Mouse (Mus musculus): ENCODE results near the gene 4930513O06Rik. TPM values are rescaled to one million over a fixed set of nuclear protein-coding genes. Genes with fewer than 3 reads are reported as not detected.
A peak's percentile ranks its signal among the peaks of the same experiment; 100 is the strongest.

Gene 4930513O06Rik
- polyA plus RNA-seq (2012; rRNA removed) = not detected in 2 replicates
- polyA plus RNA-seq (2014; fragmentation: Nextera tagmentation; extraction: Ambion mirVana) = not detected in 2 replicates

DNA sequence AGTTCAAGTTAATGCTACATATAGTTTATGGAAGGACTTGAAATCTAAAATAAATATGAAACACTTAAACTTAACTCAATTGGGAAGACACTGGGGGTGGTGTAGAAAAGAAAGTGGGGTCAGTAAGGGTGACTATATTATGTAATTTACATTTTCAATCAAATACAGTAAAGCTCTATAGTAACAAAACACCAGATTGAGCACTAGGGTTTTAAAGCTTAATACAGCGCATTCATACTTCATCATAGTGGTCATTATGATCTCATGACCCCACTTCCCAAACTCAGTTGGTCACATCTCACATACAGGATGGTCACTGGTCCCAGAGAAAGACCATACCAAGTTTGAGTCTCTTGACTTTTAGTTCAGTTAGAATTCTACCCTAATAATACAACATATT, at the start of gene 4930513O06Rik:
4930513O06Rik (plus strand) TSS at position 301 of the 400 bp plus-strand sequence.
- no peak within 1 kb of the TSS for H3K4me2 ChIP-seq (replicated peaks; ENCODE audit: low read depth, low read length, severe bottlenecking)
- H3K36me3 ChIP-seq (ENCODE audit: control insufficient read depth, insufficient read depth, low read length) = no peaks in the 10 kb centered on the region
- no peak within 1 kb of the TSS for H3K27ac ChIP-seq (replicated peaks; ENCODE audit: low read depth, low read length)
- no peaks in the 10 kb centered on the region for H3K9me3 ChIP-seq (ENCODE audit: control insufficient read depth, low read length)
- H3K9ac ChIP-seq (ENCODE audit: low read depth, low read length, severe bottlenecking) = no peak within 1 kb of the TSS
- no peaks in the 10 kb centered on the region for H3K4me1 ChIP-seq (ENCODE audit: control insufficient read depth, insufficient read depth, low read length)
- TF ChIP-seq POLR2A (IDR thresholded peaks at IDR 0.05; ENCODE audit: borderline replicate concordance, extremely low read depth, insufficient read depth, insufficient read length) = no peak
- ATAC-seq (ENCODE audit: low FRiP score, low read depth) (no peak), DNase-seq (ENCODE audit: low spot score) (no peak)
- 100% methylated on average over 1 of the region's 1 CpGs for WGBS
- no peak within 1 kb of the TSS for H3K4me3 ChIP-seq (replicated peaks; ENCODE audit: low read length)
- H3K27me3 ChIP-seq (ENCODE audit: control insufficient read depth, insufficient read depth, low read length) = no peaks in the 10 kb centered on the region

DNA sequence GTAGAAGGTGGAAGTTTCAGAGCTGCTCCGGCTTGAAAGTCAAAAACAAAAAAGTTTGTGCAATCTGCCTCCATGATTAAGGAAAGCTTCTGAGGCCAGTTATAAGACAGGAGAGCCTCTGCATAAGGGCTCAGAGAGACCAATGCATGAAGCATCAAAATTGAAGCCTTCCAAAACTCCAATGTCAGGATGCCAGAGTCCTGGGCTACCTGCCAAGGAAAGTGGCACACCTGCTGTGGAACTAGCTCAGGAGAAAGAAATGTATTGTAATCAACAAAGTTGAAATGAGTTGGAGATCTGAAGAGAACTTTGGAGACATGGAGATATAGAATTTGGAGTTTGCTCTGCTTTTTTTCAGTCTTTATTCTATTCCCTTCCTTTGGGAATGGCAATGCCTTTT, 48.4 kb upstream of the 4930513O06Rik start:
- no peaks in the 10 kb centered on the region for H3K36me3 ChIP-seq (ENCODE audit: control insufficient read depth, insufficient read depth, low read length)
- H3K9me3 ChIP-seq (ENCODE audit: control insufficient read depth, low read length) = no peaks in the 10 kb centered on the region
- H3K4me2 ChIP-seq (replicated peaks; ENCODE audit: low read depth, low read length, severe bottlenecking) = no peak overlapping the region
- WGBS = 85% methylated on average over 1 of the region's 1 CpGs
- no peak for TF ChIP-seq POLR2A (IDR thresholded peaks at IDR 0.05; ENCODE audit: borderline replicate concordance, extremely low read depth, insufficient read depth, insufficient read length)
- no peaks in the 10 kb centered on the region for H3K27me3 ChIP-seq (ENCODE audit: control insufficient read depth, insufficient read depth, low read length)
- DNase-seq (ENCODE audit: low spot score) = no peak
- no peak overlapping the region for H3K9ac ChIP-seq (ENCODE audit: low read depth, low read length, severe bottlenecking)
- no peak for ATAC-seq (ENCODE audit: low FRiP score, low read depth)
- H3K4me3 ChIP-seq (replicated peaks; ENCODE audit: low read length) = no peak overlapping the region
- no peaks in the 10 kb centered on the region for H3K4me1 ChIP-seq (ENCODE audit: control insufficient read depth, insufficient read depth, low read length)
- no peak overlapping the region for H3K27ac ChIP-seq (replicated peaks; ENCODE audit: low read depth, low read length)

DNA sequence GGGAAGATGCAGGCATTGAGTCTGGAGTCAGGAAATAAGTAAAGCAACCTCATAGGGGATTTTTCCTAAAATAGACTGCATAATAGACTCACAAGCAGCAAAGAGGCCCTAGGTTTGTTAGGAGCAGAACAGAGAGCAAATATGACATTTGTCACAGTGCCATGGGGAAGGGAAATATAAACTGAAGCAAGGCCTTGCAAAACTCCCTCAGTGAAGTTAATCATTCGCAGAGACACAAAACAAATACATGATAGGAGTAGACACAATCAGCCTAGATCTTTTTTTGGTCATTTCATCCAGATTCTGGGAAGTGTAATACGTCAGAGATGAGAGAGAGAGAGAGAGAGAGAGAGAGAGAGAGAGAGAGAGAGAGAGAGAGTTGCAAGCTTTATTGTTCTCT, 46.7 kb upstream of the 4930513O06Rik start:
- ATAC-seq (ENCODE audit: low FRiP score, low read depth) = no peak
- Histone ChIP-seq H3K27me3 (ENCODE audit: control insufficient read depth, insufficient read depth, low read length) (no peaks in the 10 kb centered on the region), H3K4me1 (ENCODE audit: control insufficient read depth, insufficient read depth, low read length) (no peaks in the 10 kb centered on the region), H3K4me2 (replicated peaks; ENCODE audit: low read depth, low read length, severe bottlenecking) (no peak overlapping the region), H3K4me3 (replicated peaks; ENCODE audit: low read length) (no peak overlapping the region), H3K27ac (replicated peaks; ENCODE audit: low read depth, low read length) (no peak overlapping the region), H3K9me3 (ENCODE audit: control insufficient read depth, low read length) (no peaks in the 10 kb centered on the region), H3K36me3 (ENCODE audit: control insufficient read depth, insufficient read depth, low read length) (no peaks in the 10 kb centered on the region), H3K9ac (ENCODE audit: low read depth, low read length, severe bottlenecking) (no peak overlapping the region)
- WGBS = 69% methylated on average over 2 of the region's 2 CpGs
- TF ChIP-seq POLR2A (IDR thresholded peaks at IDR 0.05; ENCODE audit: borderline replicate concordance, extremely low read depth, insufficient read depth, insufficient read length) = no peak
- DNase-seq (ENCODE audit: low spot score) = no peak

DNA sequence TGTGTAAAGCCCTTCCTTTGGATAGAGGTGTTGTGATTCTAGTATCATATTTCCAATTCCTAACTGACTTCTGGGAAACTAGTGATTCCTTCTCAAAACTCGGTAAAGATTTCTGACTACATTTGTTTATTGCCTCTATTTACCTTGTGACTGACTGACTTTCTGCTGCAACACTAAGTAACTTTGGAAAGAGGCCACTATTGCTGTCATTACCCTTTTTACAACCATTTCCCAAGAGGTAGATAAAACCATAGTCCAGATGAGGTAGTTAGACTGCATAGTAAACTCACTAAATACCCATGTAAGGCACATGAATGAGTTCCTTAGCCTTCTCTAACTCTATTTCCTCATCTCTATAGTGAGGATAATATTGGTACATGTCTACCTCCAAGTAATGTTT, 44.9 kb upstream of the 4930513O06Rik start:
- Histone ChIP-seq H3K4me2 (replicated peaks; ENCODE audit: low read depth, low read length, severe bottlenecking) (no peak overlapping the region), H3K9me3 (ENCODE audit: control insufficient read depth, low read length) (no peaks in the 10 kb centered on the region), H3K4me3 (replicated peaks; ENCODE audit: low read length) (no peak overlapping the region), H3K27ac (replicated peaks; ENCODE audit: low read depth, low read length) (no peak overlapping the region), H3K36me3 (ENCODE audit: control insufficient read depth, insufficient read depth, low read length) (no peaks in the 10 kb centered on the region), H3K27me3 (ENCODE audit: control insufficient read depth, insufficient read depth, low read length) (no peaks in the 10 kb centered on the region), H3K9ac (ENCODE audit: low read depth, low read length, severe bottlenecking) (no peak overlapping the region), H3K4me1 (ENCODE audit: control insufficient read depth, insufficient read depth, low read length) (no peaks in the 10 kb centered on the region)
- DNase-seq (ENCODE audit: low spot score) (no peak), ATAC-seq (ENCODE audit: low FRiP score, low read depth) (no peak)
- 47% methylated on average over 1 of the region's 1 CpGs for WGBS
- no peak for TF ChIP-seq POLR2A (IDR thresholded peaks at IDR 0.05; ENCODE audit: borderline replicate concordance, extremely low read depth, insufficient read depth, insufficient read length)

DNA sequence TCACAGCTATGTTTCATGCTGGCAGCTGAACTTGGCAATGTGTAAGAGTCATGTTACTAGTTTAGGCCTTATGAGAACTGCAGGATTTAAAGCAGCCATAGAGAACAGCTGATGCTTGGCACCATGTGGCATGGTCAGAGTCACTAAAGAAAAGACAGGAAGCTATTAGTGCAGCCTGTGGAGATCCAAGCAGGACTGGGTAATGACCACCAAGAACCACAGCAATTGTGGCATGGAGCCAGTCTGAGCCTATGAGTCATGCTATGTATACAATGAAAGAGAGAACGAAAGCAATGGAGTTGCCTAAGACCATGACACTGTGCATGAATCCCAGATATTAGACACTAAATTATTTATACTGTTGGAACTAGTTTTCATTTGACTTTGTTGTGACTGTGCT, 34.1 kb upstream of the 4930513O06Rik start:
- DNase-seq (ENCODE audit: low spot score) = peak; percentile 35
- Histone ChIP-seq H3K4me2 (replicated peaks; ENCODE audit: low read depth, low read length, severe bottlenecking) (no peak overlapping the region), H3K27me3 (ENCODE audit: control insufficient read depth, insufficient read depth, low read length) (no peaks in the 10 kb centered on the region), H3K4me1 (ENCODE audit: control insufficient read depth, insufficient read depth, low read length) (no peaks in the 10 kb centered on the region), H3K9me3 (ENCODE audit: control insufficient read depth, low read length) (no peaks in the 10 kb centered on the region), H3K36me3 (ENCODE audit: control insufficient read depth, insufficient read depth, low read length) (no peaks in the 10 kb centered on the region), H3K27ac (replicated peaks; ENCODE audit: low read depth, low read length) (no peak overlapping the region), H3K9ac (ENCODE audit: low read depth, low read length, severe bottlenecking) (no peak overlapping the region), H3K4me3 (replicated peaks; ENCODE audit: low read length) (no peak overlapping the region)
- 76% methylated on average over 1 of the region's 1 CpGs for WGBS
- TF ChIP-seq POLR2A (IDR thresholded peaks at IDR 0.05; ENCODE audit: borderline replicate concordance, extremely low read depth, insufficient read depth, insufficient read length) = no peak
- peak; percentile 37; the same call in 1 of the 2 replicates for ATAC-seq (ENCODE audit: low FRiP score, low read depth)

DNA sequence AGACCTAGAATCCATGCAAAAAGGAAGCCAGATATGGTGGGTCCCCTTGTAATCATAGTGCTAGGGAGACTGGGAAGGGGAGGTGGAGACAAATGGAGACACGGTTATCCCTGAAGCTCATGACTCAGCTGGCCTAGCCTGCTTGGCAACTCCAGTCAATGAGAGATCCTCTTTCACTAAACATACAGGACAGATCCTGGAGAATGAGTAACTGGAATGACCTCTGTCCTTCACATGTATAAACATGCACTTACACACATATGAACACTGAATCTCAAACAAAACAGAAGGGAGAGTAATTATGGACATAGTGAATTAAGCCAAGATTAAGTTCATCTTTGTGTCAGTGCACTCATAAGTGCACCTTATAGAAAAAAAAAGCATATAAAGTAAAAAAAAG, 32.9 kb upstream of the 4930513O06Rik start:
- 89% methylated on average over 1 of the region's 1 CpGs for WGBS

More for the DNA sequence above, 32.9 kb upstream of the 4930513O06Rik start:
- DNase-seq (ENCODE audit: low spot score) (no peak), ATAC-seq (ENCODE audit: low FRiP score, low read depth) (no peak)
- H3K4me2 ChIP-seq (replicated peaks; ENCODE audit: low read depth, low read length, severe bottlenecking) = no peak overlapping the region
- H3K9ac ChIP-seq (ENCODE audit: low read depth, low read length, severe bottlenecking) = no peak overlapping the region
- no peak overlapping the region for H3K4me3 ChIP-seq (replicated peaks; ENCODE audit: low read length)
- H3K27me3 ChIP-seq (ENCODE audit: control insufficient read depth, insufficient read depth, low read length) = no peaks in the 10 kb centered on the region
- no peak for TF ChIP-seq POLR2A (IDR thresholded peaks at IDR 0.05; ENCODE audit: borderline replicate concordance, extremely low read depth, insufficient read depth, insufficient read length)
- H3K4me1 ChIP-seq (ENCODE audit: control insufficient read depth, insufficient read depth, low read length) = no peaks in the 10 kb centered on the region
- H3K9me3 ChIP-seq (ENCODE audit: control insufficient read depth, low read length) = no peaks in the 10 kb centered on the region
- H3K27ac ChIP-seq (replicated peaks; ENCODE audit: low read depth, low read length) = no peak overlapping the region
- no peaks in the 10 kb centered on the region for H3K36me3 ChIP-seq (ENCODE audit: control insufficient read depth, insufficient read depth, low read length)

All from limb, embryonic 14.5 days (tissue).